Mouse (Mus musculus): ENCODE results near the gene Crtc1.

DNA sequence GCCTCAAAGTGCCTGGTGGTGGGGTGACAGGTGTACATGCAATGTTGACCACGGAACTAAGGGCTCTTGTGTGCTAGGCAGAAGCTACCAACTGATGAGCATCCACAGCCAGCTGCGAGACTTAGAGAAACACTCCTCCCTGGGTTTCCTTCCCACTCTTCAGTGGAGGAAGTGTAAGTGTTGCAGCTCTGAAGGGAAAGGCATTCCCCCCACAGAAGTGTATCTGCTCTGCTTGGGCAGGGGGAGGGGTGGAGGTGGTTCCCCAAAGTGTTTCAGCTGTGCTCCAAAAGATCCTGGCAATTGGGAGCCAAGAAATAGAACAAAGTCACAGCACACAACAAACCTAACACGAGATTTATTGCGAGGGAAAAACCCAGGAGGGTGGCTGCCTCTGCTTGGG is 85.4 kb downstream of the Crtc1 start:
- TF ChIP-seq CTCF (IDR thresholded peaks at IDR 0.05; ENCODE audit: low read depth, low read length) (no peak), EP300 (IDR thresholded peaks at IDR 0.05; ENCODE audit: insufficient read depth, low read depth, low read length) (no peak)

Measured in ES-Bruce4 (cell line).